Mouse (Mus musculus): ENCODE data around the gene Traf1. TPM values are rescaled to one million over a fixed set of nuclear protein-coding genes. Genes with fewer than 3 reads are reported as not detected.

The Traf1 gene
- polyA plus RNA-seq, 1 experiment from 2014 or later: 3.7 TPM

DNA sequence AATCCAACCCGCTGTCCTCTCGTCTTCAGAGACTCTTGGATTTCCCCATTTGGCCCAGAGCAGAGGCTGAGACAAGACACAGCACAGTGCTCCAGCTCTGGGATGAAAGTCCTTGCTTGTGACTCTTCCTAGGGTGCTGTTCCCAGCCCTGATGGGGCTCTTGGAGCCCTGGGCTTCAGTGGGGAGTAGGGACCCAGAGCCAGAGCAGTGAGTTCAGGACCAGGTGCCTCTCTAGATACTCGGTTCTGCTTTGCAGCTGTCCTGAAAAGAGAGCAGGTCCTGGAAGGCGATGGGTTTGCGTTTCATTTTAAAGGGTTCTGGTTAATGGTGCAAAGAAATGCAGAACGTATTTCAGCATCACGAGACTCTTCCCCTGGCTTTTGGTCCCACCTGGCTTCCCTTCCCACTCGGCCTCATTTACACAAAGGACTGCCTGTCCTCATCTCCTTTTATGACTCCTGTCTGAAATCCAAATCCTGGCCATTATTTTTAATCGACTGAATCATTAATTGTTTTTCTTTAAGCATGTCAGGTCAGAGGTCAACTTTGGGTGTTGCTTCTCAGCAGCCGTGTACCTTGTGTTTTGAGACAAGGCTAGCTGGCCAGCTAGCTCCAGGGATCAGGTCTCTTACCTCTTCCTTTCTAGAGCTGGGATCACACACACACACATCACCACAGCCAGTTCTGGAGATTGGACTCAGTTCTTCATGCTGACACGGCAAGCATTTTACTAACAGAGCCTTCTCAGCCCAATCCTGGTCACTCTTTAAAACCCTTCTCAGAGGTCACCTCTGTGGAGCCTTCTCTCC is 9.7 kb upstream of the Traf1 start:
- no peaks in the 10 kb centered on the region for H3K4me1 ChIP-seq (ENCODE audit: control insufficient read depth, insufficient read depth, low read length)
- WGBS: 74% methylated on average over 11 of the region's 11 CpGs
- no peaks in the 10 kb centered on the region for H3K9me3 ChIP-seq (ENCODE audit: control insufficient read depth, low read depth, low read length)
- H3K4me2 ChIP-seq (replicated peaks; ENCODE audit: low read depth, low read length): no peak overlapping the region
- no peak overlapping the region for H3K4me3 ChIP-seq (ENCODE audit: low read depth, low read length)
- no peaks in the 10 kb centered on the region for H3K27me3 ChIP-seq (ENCODE audit: control insufficient read depth, insufficient read depth, low read length)
- no peak overlapping the region for H3K27ac ChIP-seq (ENCODE audit: low read length)
- no peak for ATAC-seq (ENCODE audit: insufficient number of reproducible peaks, insufficient read depth, low FRiP score, low read depth)
- H3K36me3 ChIP-seq (ENCODE audit: control insufficient read depth, insufficient read depth, low read length): no peaks in the 10 kb centered on the region
- H3K9ac ChIP-seq (replicated peaks; ENCODE audit: low read depth, low read length): no peak overlapping the region

- Histone ChIP-seq H3K4me1 (ENCODE audit: control insufficient read depth, insufficient read depth, low read length) (peaks cover 2% of the 10 kb centered on the region; the same call in 1 of the 2 replicates), H3K36me3 (ENCODE audit: control insufficient read depth, insufficient read depth, low read length) (no peaks in the 10 kb centered on the region), H3K27me3 (ENCODE audit: control insufficient read depth, insufficient read depth, low read length) (no peaks in the 10 kb centered on the region), H3K27ac (ENCODE audit: low read length) (no peak overlapping the region), H3K4me2 (replicated peaks; ENCODE audit: low read depth, low read length) (no peak overlapping the region), H3K9ac (replicated peaks; ENCODE audit: low read depth, low read length) (no peak overlapping the region), H3K9me3 (ENCODE audit: control insufficient read depth, low read depth, low read length) (no peaks in the 10 kb centered on the region), H3K4me3 (ENCODE audit: low read depth, low read length) (no peak overlapping the region)
- ATAC-seq (ENCODE audit: insufficient number of reproducible peaks, insufficient read depth, low FRiP score, low read depth): no peak
- WGBS: 38% methylated on average over 9 of the region's 9 CpGs
Observed at GRCm38 (mm10) chr2:34970092-34970750, 8.6 kb upstream of the Traf1 start.

GRCm38 (mm10) chr2:34969166-34969565 is 7.6 kb upstream of the Traf1 start:
- H3K9ac ChIP-seq (replicated peaks; ENCODE audit: low read depth, low read length): no peak overlapping the region
- no peak overlapping the region for H3K4me3 ChIP-seq (ENCODE audit: low read depth, low read length)
- H3K27ac ChIP-seq (ENCODE audit: low read length): no peak overlapping the region
- ATAC-seq (ENCODE audit: insufficient number of reproducible peaks, insufficient read depth, low FRiP score, low read depth): no peak
- WGBS: 72% methylated on average over 7 of the region's 7 CpGs
- peaks cover 4% of the 10 kb centered on the region; the same call in 1 of the 2 replicates for H3K4me1 ChIP-seq (ENCODE audit: control insufficient read depth, insufficient read depth, low read length)
- H3K4me2 ChIP-seq (replicated peaks; ENCODE audit: low read depth, low read length): no peak overlapping the region
- H3K27me3 ChIP-seq (ENCODE audit: control insufficient read depth, insufficient read depth, low read length): no peaks in the 10 kb centered on the region
- H3K9me3 ChIP-seq (ENCODE audit: control insufficient read depth, low read depth, low read length): no peaks in the 10 kb centered on the region
- no peaks in the 10 kb centered on the region for H3K36me3 ChIP-seq (ENCODE audit: control insufficient read depth, insufficient read depth, low read length)

DNA sequence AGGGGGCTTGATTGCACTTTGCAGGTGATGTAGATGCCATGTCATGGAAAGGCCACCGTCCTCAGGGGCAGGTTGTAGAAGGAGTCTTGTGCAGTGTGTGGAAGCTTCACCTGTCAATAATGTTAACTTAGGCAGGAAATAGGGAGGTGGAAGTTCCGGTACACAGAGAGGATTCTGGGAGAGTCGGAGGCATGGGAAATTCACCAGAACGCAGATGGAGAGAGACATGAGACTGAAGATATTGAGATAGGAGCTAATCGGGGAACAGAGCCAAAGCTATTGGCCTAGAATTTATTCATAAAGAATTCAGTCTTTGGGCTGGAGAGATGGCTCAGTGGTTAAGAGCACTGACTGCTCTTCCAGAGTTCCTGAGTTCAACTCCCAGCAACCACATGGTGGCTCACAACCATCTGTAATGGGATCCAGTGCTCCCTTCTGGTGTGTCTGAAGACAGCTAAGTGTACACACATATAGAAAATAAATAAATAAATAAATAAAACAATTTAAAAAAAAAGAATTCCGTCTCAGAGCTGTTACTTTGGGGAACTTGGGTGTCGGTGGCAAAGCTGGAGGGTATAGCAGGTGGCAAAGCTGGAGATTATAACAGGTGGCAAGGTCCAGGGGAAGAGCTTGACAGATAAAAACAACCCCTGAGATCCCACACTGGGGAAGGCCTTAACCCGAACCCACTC is 4.8 kb upstream of the Traf1 start:
- Histone ChIP-seq H3K36me3 (ENCODE audit: control insufficient read depth, insufficient read depth, low read length) (no peaks in the 10 kb centered on the region), H3K4me3 (ENCODE audit: low read depth, low read length) (no peak overlapping the region)
- ATAC-seq (ENCODE audit: insufficient number of reproducible peaks, insufficient read depth, low FRiP score, low read depth): no peak

GRCm38 (mm10) chr2:34965806-34966205 is 4.2 kb upstream of the Traf1 start:
- Histone ChIP-seq H3K9me3 (ENCODE audit: control insufficient read depth, low read depth, low read length) (no peaks in the 10 kb centered on the region), H3K36me3 (ENCODE audit: control insufficient read depth, insufficient read depth, low read length) (no peaks in the 10 kb centered on the region), H3K9ac (replicated peaks; ENCODE audit: low read depth, low read length) (no peak overlapping the region), H3K4me3 (ENCODE audit: low read depth, low read length) (no peak overlapping the region), H3K4me1 (ENCODE audit: control insufficient read depth, insufficient read depth, low read length) (peaks cover 10% of the 10 kb centered on the region; the same call in 1 of the 2 replicates), H3K27me3 (ENCODE audit: control insufficient read depth, insufficient read depth, low read length) (no peaks in the 10 kb centered on the region), H3K27ac (ENCODE audit: low read length) (no peak overlapping the region), H3K4me2 (replicated peaks; ENCODE audit: low read depth, low read length) (no peak overlapping the region)
- no peak for ATAC-seq (ENCODE audit: insufficient number of reproducible peaks, insufficient read depth, low FRiP score, low read depth)
- 68% methylated on average over 8 of the region's 8 CpGs for WGBS

More for the DNA sequence above, 4.8 kb upstream of the Traf1 start:
- no peak overlapping the region for H3K4me2 ChIP-seq (replicated peaks; ENCODE audit: low read depth, low read length)
- no peaks in the 10 kb centered on the region for H3K9me3 ChIP-seq (ENCODE audit: control insufficient read depth, low read depth, low read length)
- H3K27me3 ChIP-seq (ENCODE audit: control insufficient read depth, insufficient read depth, low read length): no peaks in the 10 kb centered on the region
- no peak overlapping the region for H3K9ac ChIP-seq (replicated peaks; ENCODE audit: low read depth, low read length)
- peaks cover 4% of the 10 kb centered on the region; the same call in 1 of the 2 replicates for H3K4me1 ChIP-seq (ENCODE audit: control insufficient read depth, insufficient read depth, low read length)
- H3K27ac ChIP-seq (ENCODE audit: low read length): no peak overlapping the region
- WGBS: 91% methylated on average over 8 of the region's 8 CpGs

DNA sequence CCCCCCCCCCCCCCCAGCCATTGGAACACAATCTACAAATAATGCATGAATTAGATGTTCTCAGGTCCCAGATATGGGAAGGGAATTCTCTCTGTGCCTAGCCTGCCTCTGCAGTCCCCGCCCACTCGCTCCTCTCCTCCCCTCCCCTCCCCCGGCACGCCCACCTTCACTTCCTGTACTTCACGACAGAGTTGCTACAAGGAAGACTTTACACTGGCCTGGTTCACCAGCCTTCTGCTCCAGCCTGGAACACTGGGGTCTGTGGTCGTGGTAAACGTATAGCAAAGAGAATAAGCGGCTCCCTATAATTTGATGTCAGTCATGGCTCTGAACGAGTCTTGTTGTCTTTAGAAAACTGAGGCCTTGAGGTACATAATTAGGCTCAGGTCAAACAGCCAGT is 3.7 kb upstream of the Traf1 start:
- peak; percentile 42; the same call in 1 of the 2 replicates for ATAC-seq (ENCODE audit: insufficient number of reproducible peaks, insufficient read depth, low FRiP score, low read depth)
- Histone ChIP-seq H3K4me2 (replicated peaks; ENCODE audit: low read depth, low read length) (no peak overlapping the region), H3K27ac (ENCODE audit: low read length) (no peak overlapping the region), H3K9me3 (ENCODE audit: control insufficient read depth, low read depth, low read length) (no peaks in the 10 kb centered on the region), H3K27me3 (ENCODE audit: control insufficient read depth, insufficient read depth, low read length) (no peaks in the 10 kb centered on the region), H3K36me3 (ENCODE audit: control insufficient read depth, insufficient read depth, low read length) (no peaks in the 10 kb centered on the region), H3K4me1 (ENCODE audit: control insufficient read depth, insufficient read depth, low read length) (peaks cover 10% of the 10 kb centered on the region; the same call in 1 of the 2 replicates), H3K4me3 (ENCODE audit: low read depth, low read length) (no peak overlapping the region), H3K9ac (replicated peaks; ENCODE audit: low read depth, low read length) (no peak overlapping the region)
- WGBS: 39% methylated on average over 9 of the region's 9 CpGs

DNA sequence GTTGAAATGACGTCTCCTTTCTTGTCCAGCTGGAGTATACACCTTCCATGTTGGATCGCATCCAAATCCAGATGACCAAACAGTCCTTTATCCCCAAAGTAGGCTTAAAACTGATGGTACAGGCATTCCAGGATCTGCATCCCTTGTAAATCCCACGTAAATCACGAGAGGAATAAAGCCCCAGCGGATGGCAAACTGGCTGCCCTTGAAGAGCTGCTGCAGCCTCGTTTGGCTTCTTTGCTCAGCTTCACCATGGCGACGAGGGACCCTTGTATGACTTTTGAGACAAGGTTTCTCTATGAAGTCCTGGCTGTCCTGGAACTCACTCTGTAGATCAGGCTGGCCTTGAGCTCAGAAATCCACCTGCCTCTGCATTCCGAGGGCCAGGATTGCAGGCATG is 3.1 kb upstream of the Traf1 start:
- Histone ChIP-seq H3K27ac (ENCODE audit: low read length) (no peak overlapping the region), H3K36me3 (ENCODE audit: control insufficient read depth, insufficient read depth, low read length) (no peaks in the 10 kb centered on the region), H3K27me3 (ENCODE audit: control insufficient read depth, insufficient read depth, low read length) (no peaks in the 10 kb centered on the region), H3K4me1 (ENCODE audit: control insufficient read depth, insufficient read depth, low read length) (peaks cover 10% of the 10 kb centered on the region; the same call in 1 of the 2 replicates), H3K4me3 (ENCODE audit: low read depth, low read length) (no peak overlapping the region), H3K9me3 (ENCODE audit: control insufficient read depth, low read depth, low read length) (no peaks in the 10 kb centered on the region), H3K4me2 (replicated peaks; ENCODE audit: low read depth, low read length) (no peak overlapping the region), H3K9ac (replicated peaks; ENCODE audit: low read depth, low read length) (no peak overlapping the region)
- ATAC-seq (ENCODE audit: insufficient number of reproducible peaks, insufficient read depth, low FRiP score, low read depth): no peak
- WGBS: 71% methylated on average over 9 of the region's 9 CpGs

DNA sequence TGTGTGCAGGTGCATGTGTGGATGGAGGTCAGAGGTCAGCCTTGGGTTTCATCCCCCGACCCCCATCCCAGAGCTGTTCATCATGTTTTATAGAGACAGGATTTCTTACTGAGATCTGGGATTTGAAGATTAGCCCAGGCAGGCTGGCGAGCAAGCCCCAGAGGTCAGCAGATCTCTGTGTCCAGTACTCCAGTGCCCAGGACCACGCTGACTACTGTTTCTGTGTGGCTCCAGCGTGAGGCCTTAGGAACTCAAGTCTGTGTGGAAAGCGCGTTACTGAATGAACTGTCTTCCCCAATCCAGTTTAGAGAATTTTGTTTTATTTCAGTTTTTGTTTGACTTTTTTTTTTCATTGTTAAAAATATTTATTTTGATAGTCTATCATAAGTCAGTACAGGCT is 2.7 kb upstream of the Traf1 start:
- no peaks in the 10 kb centered on the region for H3K36me3 ChIP-seq (ENCODE audit: control insufficient read depth, insufficient read depth, low read length)
- no peak for ATAC-seq (ENCODE audit: insufficient number of reproducible peaks, insufficient read depth, low FRiP score, low read depth)
- no peaks in the 10 kb centered on the region for H3K9me3 ChIP-seq (ENCODE audit: control insufficient read depth, low read depth, low read length)
- no peak overlapping the region for H3K27ac ChIP-seq (ENCODE audit: low read length)
- whole genome bisulfite sequencing: 83% methylated on average over 6 of the region's 6 CpGs
- H3K4me2 ChIP-seq (replicated peaks; ENCODE audit: low read depth, low read length): no peak overlapping the region
- no peak overlapping the region for H3K9ac ChIP-seq (replicated peaks; ENCODE audit: low read depth, low read length)
- peaks cover 10% of the 10 kb centered on the region; the same call in 1 of the 2 replicates for H3K4me1 ChIP-seq (ENCODE audit: control insufficient read depth, insufficient read depth, low read length)
- no peaks in the 10 kb centered on the region for H3K27me3 ChIP-seq (ENCODE audit: control insufficient read depth, insufficient read depth, low read length)
- H3K4me3 ChIP-seq (ENCODE audit: low read depth, low read length): no peak overlapping the region

Data from stomach, embryonic 14.5 days (tissue).